ENCODE assay signal across 23 mouse cellular contexts in the genomic region with DNA sequence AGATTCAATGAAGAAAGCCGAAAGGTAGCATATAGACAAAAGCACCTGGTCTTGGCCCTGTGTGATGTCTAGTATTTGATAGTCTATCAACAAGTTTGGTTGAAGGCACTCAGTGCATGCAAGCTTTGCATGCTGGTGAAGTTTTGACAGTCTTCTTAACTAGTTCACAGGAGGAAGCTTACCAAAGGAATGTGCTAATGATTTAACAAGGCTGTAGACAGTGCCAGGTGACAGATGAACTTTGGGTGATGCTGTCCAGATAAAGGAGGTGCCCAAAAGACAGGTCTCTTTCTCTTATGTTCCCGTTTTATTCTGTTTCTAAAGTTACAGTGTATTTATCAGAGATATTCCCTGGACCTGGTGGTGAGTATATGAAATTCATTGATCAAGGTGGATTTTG.
"Had no signal": no experiment of that assay in that cellular context is flagged by ENCODE, and none has a peak within 500 bp of the region (broad histone marks: within the 10 kb centered on the region; RNA-seq: fewer than 3 reads in every experiment).

No protein-coding gene starts in this region.

- H3K36me3 ChIP-seq: heart, embryonic 10.5 days; heart, embryonic 12.5 days; heart, embryonic 13.5 days; heart, embryonic 15.5 days; hindbrain, embryonic 10.5 days; hindbrain, embryonic 12.5 days; hindbrain, embryonic 13.5 days; hindbrain, embryonic 15.5 days; intestine, embryonic 15.5 days; kidney, embryonic 15.5 days had no signal

- H3K27ac ChIP-seq: heart, embryonic 10.5 days; heart, embryonic 13.5 days; heart, embryonic 15.5 days; hindbrain, embryonic 10.5 days; hindbrain, embryonic 12.5 days; hindbrain, embryonic 13.5 days; hindbrain, embryonic 14.5 days; hindbrain, embryonic 15.5 days; hindbrain, postnatal 0 days; intestine, embryonic 15.5 days; kidney, embryonic 15.5 days; kidney, postnatal 0 days; layer of hippocampus, adult 2 months; left cerebral cortex, adult 2 months had no signal

- DNase-seq: heart, postnatal 10 days; heart, postnatal 14 days; heart, postnatal 36 days; heart, postnatal 4 days; kidney, adult 18-20 months; kidney, postnatal 14 days; layer of hippocampus, adult 9-11 months; layer of hippocampus, postnatal 36 days had no signal

- H3K4me1 ChIP-seq: heart, embryonic 12.5 days; heart, embryonic 15.5 days; hindbrain, embryonic 10.5 days; hindbrain, embryonic 12.5 days; hindbrain, embryonic 13.5 days; hindbrain, embryonic 15.5 days; intestine, embryonic 15.5 days; kidney, embryonic 15.5 days had no signal

- H3K4me3 ChIP-seq: heart, embryonic 10.5 days; heart, embryonic 12.5 days; heart, embryonic 13.5 days; heart, embryonic 15.5 days; hindbrain, embryonic 10.5 days; hindbrain, embryonic 12.5 days; hindbrain, embryonic 13.5 days; hindbrain, embryonic 15.5 days; intestine, embryonic 15.5 days; kidney, embryonic 15.5 days; layer of hippocampus, adult 2 months; left cerebral cortex, adult 2 months had no signal

- H3K27me3 ChIP-seq: heart, embryonic 12.5 days; heart, embryonic 15.5 days; hindbrain, embryonic 12.5 days; hindbrain, embryonic 13.5 days; hindbrain, embryonic 15.5 days; intestine, embryonic 15.5 days had no signal
